Mouse (Mus musculus): Measurements from ENCODE around the gene Polrmt.
"Not testable (repeated sequence)": the region's sequence is repeated elsewhere in the genome, so short reads cannot be mapped to it uniquely, and the experiment has no call there.

The Polrmt gene

DNA sequence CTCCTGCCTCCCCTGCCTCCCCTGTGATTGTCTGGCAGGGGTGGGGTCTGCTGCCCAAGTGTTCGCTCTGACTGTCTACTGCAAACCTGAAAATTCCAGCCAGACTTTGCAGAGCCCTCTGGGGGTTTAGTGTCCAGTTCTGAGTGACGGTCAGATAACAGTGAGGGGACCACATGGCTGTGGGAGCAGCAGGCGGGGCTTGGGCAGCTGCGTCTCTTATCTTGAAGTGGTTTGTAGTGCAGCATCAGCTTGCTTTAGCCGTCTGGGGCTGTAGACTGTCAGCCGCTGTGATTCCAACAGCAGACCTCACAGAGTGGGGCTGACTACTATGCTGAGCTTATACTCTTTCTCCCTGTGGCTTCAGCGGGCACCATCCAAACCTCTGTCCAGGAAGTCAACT is 37.1 kb downstream of the Polrmt start:
- DNase-seq (ENCODE audit: low spot score) = peak; percentile 63

- no peak for DNase-seq (ENCODE audit: low spot score)
Measured at GRCm38 (mm10) chr10:79708668-79709067, 37.7 kb downstream of the Polrmt start.

DNA sequence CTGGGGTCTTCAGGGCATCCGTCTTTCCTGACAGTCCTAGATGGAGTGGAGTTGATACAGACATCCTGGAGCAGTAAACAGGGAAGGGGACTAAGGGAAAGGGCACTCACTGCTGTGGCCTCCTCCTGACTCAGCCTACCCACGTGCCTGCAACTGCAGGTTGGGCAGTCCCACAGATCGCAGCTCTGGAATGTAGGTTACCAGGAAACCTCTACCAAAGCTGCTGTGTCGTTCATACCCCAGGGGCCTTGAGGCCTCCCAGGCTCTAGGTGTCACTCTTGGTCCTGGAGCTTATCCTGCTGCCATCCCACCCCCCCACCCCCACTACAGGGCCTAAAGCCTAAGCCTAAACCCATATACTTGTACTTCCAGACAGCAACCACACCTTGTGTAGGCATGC is 38.6 kb downstream of the Polrmt start:
- DNase-seq (ENCODE audit: low spot score) = no peak

DNA sequence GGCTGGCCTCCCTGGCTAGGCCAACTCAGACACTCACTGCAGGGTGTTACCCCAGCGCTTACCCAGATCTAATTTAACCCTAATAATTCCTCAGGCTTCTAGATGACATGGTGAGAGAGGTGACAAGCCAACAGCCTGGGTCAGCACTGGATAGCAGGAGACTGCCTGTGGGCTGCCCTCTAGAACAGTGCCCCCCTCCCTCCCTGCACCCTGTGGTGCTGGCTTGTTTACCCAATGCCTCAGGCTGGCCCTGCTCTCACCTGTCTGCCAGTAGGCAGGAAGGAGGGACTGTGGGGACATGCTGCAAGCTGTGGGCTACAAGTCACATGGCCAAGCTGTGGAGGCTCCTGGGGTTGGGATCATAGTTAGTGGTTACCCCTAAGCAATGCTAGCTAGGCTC is 39.2 kb downstream of the Polrmt start:
- no peak for DNase-seq (ENCODE audit: low spot score)

- DNase-seq (ENCODE audit: low spot score) = no peak
Measured at GRCm38 (mm10) chr10:79706406-79707094, 39.8 kb downstream of the Polrmt start.

GRCm38 (mm10) chr10:79705951-79706350 is 40.4 kb downstream of the Polrmt start:
- DNase-seq (ENCODE audit: low spot score) = no peak

- no peak for DNase-seq (ENCODE audit: low spot score)
Measured at GRCm38 (mm10) chr10:79704970-79705360, 41.4 kb downstream of the Polrmt start.

DNA sequence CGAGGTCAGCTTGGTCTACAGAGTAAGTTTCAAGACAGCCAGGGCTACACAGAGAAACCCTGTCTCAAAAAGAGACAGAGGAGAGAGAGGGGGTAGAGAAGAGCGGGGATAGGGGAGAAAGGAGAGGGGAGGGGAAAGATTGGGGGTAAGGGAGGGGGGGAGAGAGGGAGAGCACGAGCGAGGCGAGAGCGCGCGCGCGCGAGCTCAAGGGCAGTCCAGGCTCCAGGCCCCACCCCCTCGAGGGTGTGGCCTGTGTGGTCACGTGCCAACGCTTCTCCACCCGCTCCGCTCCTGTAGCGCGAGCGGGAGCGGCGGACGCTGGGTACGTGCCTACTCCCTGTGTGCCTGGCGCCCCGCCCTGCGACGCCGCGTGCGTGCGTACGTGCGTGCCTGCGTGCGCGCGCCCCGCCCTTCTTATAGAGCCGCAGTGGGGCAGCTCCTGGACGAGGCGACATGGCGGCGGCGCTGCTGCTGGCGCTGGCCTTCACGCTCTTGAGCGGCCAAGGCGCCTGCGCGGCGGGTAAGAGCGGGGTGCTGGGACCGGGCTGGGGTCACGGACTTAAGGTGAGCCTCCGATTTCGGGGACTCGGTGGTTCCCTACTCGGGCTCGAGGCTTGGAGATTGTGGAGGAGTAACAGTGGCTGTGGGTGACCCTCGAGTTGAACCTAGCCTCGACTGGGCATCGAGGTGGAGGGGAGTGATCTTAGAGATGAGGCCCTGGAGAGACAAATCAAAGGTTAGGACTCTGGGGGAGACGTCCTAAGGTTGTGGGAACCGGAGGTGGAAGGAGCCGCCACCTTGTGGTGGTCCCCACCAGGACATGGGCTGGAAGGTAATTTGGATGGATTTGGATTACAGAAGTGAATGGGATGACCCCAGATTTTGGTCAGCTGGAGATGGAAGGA is 42.1 kb downstream of the Polrmt start, which contains the start of gene Bsg:
Gene Bsg (plus strand): TSS at position 427 of the 905 bp plus-strand sequence.
- DNase-seq (ENCODE audit: low spot score) = peak; percentile 100

DNA sequence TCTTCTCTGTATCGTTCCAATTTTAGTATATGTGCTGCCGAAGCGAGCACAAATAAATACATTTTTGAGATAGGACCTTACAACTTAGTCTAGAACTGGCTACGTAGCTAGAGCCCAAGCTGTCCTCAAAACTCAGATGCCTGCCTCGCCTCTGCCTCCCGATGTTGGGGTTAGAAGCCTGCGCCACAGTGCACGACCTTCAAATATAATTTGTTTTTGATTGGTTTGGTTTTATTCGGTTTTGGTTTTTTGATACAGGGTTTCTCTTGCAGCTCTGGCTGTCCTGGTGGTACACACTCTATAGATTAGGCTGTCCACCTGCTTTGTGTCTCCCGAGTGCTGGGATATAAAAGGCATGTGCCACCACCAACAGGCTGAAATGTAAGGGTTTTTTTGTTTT is 42.8 kb downstream of the Polrmt start:
- no peak for DNase-seq (ENCODE audit: low spot score)

- not testable (repeated sequence) for DNase-seq (ENCODE audit: low spot score)
Measured at GRCm38 (mm10) chr10:79702970-79703369, 43.4 kb downstream of the Polrmt start.

GRCm38 (mm10) chr10:79701443-79702129 is 44.8 kb downstream of the Polrmt start:
- no peak for DNase-seq (ENCODE audit: low spot score)

GRCm38 (mm10) chr10:79700676-79701075 is 45.7 kb downstream of the Polrmt start:
- DNase-seq (ENCODE audit: low spot score) = no peak

- DNase-seq (ENCODE audit: low spot score) = no peak
Measured at GRCm38 (mm10) chr10:79698459-79698858, 47.9 kb downstream of the Polrmt start.

GRCm38 (mm10) chr10:79697916-79698315 is 48.5 kb downstream of the Polrmt start:
- no peak for DNase-seq (ENCODE audit: low spot score)

- no peak for DNase-seq (ENCODE audit: low spot score)
Measured at GRCm38 (mm10) chr10:79696129-79696651, 50.2 kb downstream of the Polrmt start.

GRCm38 (mm10) chr10:79695231-79696128 is 50.9 kb downstream of the Polrmt start:
- DNase-seq (ENCODE audit: low spot score) = peak; percentile 80

DNA sequence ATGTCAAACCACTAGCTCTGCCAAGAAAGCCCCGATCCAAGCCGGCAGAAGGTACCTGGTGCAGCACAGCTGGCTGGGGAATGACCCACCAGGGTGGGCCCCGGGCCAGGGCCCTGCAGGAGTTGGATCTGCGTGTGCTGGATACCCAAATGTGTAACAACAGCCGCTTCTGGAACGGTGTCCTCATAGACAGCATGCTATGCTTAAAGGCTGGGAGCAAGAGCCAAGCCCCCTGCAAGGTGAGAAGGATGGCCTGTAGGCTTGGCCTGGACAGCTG is 52.1 kb downstream of the Polrmt start:
- DNase-seq (ENCODE audit: low spot score) = no peak

DNA sequence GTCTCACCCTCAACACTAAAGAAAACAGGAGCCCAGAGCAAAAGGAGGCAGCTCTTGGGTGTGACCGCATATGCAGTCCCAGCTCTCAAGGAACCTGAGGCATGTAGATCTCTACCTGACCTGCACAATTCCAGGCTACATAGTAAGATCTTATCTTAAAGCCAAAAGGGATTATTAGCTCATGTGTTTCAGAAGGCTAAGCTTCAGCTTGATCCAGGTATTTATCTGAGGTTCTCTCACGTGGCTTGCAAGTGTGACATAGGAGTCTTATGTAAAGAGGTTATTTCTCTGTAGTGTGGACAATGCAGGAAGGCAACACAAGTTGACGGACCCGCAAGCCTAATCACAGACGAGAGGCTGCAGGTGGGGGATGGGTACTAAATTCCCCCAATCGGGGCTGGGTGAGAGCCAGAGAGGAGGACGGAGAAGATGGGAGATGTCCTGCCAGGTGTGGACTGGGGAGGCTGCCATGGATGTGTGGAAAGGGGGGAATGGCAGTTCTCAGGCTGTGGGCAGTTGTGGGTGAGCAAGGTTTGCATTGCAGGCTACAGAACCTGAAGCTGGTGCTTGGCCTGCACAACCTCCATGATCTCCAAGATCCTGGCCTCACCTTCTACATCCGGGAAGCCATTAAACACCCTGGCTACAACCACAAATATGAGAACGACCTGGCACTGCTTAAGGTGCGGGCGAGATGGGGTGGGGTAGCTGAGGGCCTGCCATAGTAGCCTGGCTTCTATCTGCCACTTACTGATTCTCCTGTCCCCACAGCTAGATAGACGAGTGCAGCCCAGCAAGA is 52.6 kb downstream of the Polrmt start:
- no peak for DNase-seq (ENCODE audit: low spot score)

GRCm38 (mm10) chr10:79691986-79692548 is 54.3 kb downstream of the Polrmt start:
- DNase-seq (ENCODE audit: low spot score) = no peak

- DNase-seq (ENCODE audit: low spot score) = no peak
Measured at GRCm38 (mm10) chr10:79689178-79689577, 57.2 kb downstream of the Polrmt start.
